13 mouse cellular contexts compared by ENCODE assay signal in genomic region chr14:27272072-27272834, GRCm38 (mm10).
DNase-seq lines count a peak whose midpoint lies in the region; ATAC-seq and TF ChIP-seq lines count a peak whose summit lies in the region.
"Had no signal": no experiment of that assay in that cellular context is flagged by ENCODE, and none has a peak within 500 bp of the region (broad histone marks: within the 10 kb centered on the region; RNA-seq: fewer than 3 reads in every experiment).

No protein-coding gene starts in this region.

- H3K9me3 ChIP-seq in hindbrain, embryonic 14.5 days (ENCODE audit: control insufficient read depth, low read length): no peaks in the 10 kb centered on the region
- H3K9me3 ChIP-seq in midbrain, embryonic 15.5 days: no peaks in the 10 kb centered on the region

- WGBS in cerebellum, adult 2 months: 35% methylated on average over 11 of the region's 11 CpGs
- 25% methylated on average over 11 of the region's 11 CpGs for WGBS in hindbrain, embryonic 14.5 days
- 9% methylated on average over 11 of the region's 11 CpGs for WGBS in midbrain, embryonic 15.5 days

- H3K27me3 ChIP-seq in cerebellum, adult 2 months (ENCODE audit: control insufficient read depth, insufficient read depth, low read length): no peaks in the 10 kb centered on the region
- H3K27me3 ChIP-seq in hindbrain, embryonic 14.5 days (ENCODE audit: control insufficient read depth, insufficient read depth, low read length): no peaks in the 10 kb centered on the region
- no peaks in the 10 kb centered on the region for H3K27me3 ChIP-seq in midbrain, embryonic 15.5 days (replicated peaks)

- no peak for TF ChIP-seq POLR2A in cerebellum, adult 2 months (IDR thresholded peaks at IDR 0.05; ENCODE audit: borderline replicate concordance, insufficient read depth, low read length)

- no peaks in the 10 kb centered on the region for H3K36me3 ChIP-seq in hindbrain, embryonic 14.5 days (replicated peaks; ENCODE audit: control insufficient read depth, insufficient read depth)
- H3K36me3 ChIP-seq in midbrain, embryonic 15.5 days (replicated peaks): no peaks in the 10 kb centered on the region

- peak overlapping the region; percentile 18; the same call in 1 of the 2 replicates for H3K27ac ChIP-seq in cerebellum, adult 2 months (ENCODE audit: insufficient read depth, low read length)
- 0 out of 2 replicates have a peak overlapping the region, but pooled peaks have one; percentile 1 for H3K27ac ChIP-seq in hindbrain, embryonic 14.5 days
- H3K27ac ChIP-seq in midbrain, embryonic 15.5 days: 0 out of 2 replicates have a peak overlapping the region, but pooled peaks have one; percentile 31
- H3K27ac ChIP-seq: stomach, postnatal 0 days had no signal

- peaks cover 31% of the 10 kb centered on the region for H3K4me1 ChIP-seq in cerebellum, adult 2 months (ENCODE audit: control insufficient read depth, insufficient read depth, low read length)
- peaks cover 10% of the 10 kb centered on the region; the same call in 1 of the 2 replicates for H3K4me1 ChIP-seq in hindbrain, embryonic 14.5 days (replicated peaks; ENCODE audit: control insufficient read depth, insufficient read depth, low read length)
- peaks cover 17% of the 10 kb centered on the region for H3K4me1 ChIP-seq in midbrain, embryonic 15.5 days

- 0 out of 2 replicates have a peak overlapping the region, but pooled peaks have one; percentile 9 for H3K9ac ChIP-seq in hindbrain, embryonic 14.5 days
- no peak overlapping the region for H3K9ac ChIP-seq in midbrain, embryonic 15.5 days

- H3K4me3 ChIP-seq in cerebellum, adult 2 months (replicated peaks; ENCODE audit: insufficient read depth, low read depth, low read length): no peak overlapping the region
- H3K4me3 ChIP-seq in hindbrain, embryonic 14.5 days (replicated peaks; ENCODE audit: low read length): no peak overlapping the region
- no peak overlapping the region for H3K4me3 ChIP-seq in midbrain, embryonic 15.5 days

- DNase-seq in cerebellum, adult 2 months: peak; percentile 24 to 30
- no peak for DNase-seq in cerebellum, adult 11-12 months
- peak; percentile 18 for DNase-seq in WW6 (ENCODE audit: low read depth, low spot score)
- peak; percentile 28 for DNase-seq in hindbrain, embryonic 14.5 days (ENCODE audit: low spot score)
- DNase-seq in left cerebral cortex, adult 18-20 months (ENCODE audit: low spot score in 2 of 2): no peak
- no peak for DNase-seq in layer of hippocampus, postnatal 25 days (ENCODE audit: extremely low spot score in 1 of 2, low spot score in 1 of 2)
- DNase-seq in kidney, adult 11 months: no peak
- DNase-seq: adrenal gland, postnatal 10 days; kidney, adult 9 months; thymus, postnatal 36 days had no signal

- no peak overlapping the region for H3K4me2 ChIP-seq in hindbrain, embryonic 14.5 days (replicated peaks)
- no peak overlapping the region for H3K4me2 ChIP-seq in midbrain, embryonic 15.5 days

- no peak for ATAC-seq in hindbrain, embryonic 14.5 days (ENCODE audit: low FRiP score)
- ATAC-seq in midbrain, embryonic 15.5 days (replicated peaks): 0 out of 2 replicates have a peak, but pooled peaks have one; percentile 50
- ATAC-seq: Patski had no signal

- TF ChIP-seq CTCF in cerebellum, adult 2 months (IDR thresholded peaks at IDR 0.05; ENCODE audit: borderline replicate concordance, insufficient read depth, low read depth, low read length): no peak

Comparison
In these comparisons a context has a peak if more than half of its experiments do, and no peak if none do; other contexts are left out.
1. DNase-seq: peak in cerebellum, adult 2 months (2 of 2), WW6 (single experiment) and hindbrain, embryonic 14.5 days (single experiment); none in cerebellum, adult 11-12 months (single experiment), left cerebral cortex, adult 18-20 months (0 of 2), layer of hippocampus, postnatal 25 days (0 of 2) and kidney, adult 11 months (single experiment).
2. Peak in every context shown above with its lines, with median percentiles within 50 percentile points of each other: H3K27ac ChIP-seq.